Mouse (Mus musculus) heart, postnatal 4 days (tissue): ENCODE measurements at regions not wholly inside any gene's neighbourhood (a gene's known extent, or its start where the extent isn't known, plus 50 kb on each side); places are given as distances from the start of the nearest gene placed in this dataset.
A peak's percentile ranks its signal among the peaks of the same experiment; 100 is the strongest.
"Not testable (repeated sequence)": the region's sequence is repeated elsewhere in the genome, so short reads cannot be mapped to it uniquely, and the experiment has no call there.

Experiments
- DNase-seq: peaks from one replicate; pipeline ENCODE4 v3.0.0; 2021

DNA sequence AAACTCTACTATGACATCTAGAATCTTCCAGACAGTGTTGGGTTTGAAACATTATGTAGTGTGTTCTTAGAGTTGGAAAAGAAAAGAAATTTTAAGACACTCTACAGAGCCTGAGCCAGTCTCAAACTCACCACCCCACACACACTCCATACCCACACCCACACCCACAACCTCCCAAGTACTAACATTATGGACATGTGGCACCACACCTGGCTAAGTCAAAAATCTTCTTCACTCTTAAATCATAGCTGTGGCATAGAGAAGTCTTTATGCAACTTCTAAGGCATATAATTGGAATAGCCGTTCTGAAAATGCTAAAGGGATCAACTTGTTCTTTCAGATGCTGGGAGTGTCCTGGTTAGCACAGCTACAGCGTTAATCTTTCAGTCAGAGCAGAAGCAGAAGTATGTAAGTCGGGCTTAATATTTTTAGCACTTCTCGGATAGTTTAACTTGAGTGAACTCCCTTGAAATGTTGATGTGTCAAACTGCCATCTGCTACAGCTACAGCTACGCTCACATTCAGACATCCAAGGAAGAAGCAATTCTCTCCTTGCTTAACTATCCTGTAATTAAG is 68.6 kb upstream of the Creb1 start:
- no peak for DNase-seq

- DNase-seq, result not testable (repeated sequence)
Measured at GRCm38 (mm10) chr1:64461616-64462015, 70.8 kb upstream of the Creb1 start.

- no peak for DNase-seq
Measured at GRCm38 (mm10) chr1:64457872-64458271, 74.6 kb upstream of the Creb1 start.

DNA sequence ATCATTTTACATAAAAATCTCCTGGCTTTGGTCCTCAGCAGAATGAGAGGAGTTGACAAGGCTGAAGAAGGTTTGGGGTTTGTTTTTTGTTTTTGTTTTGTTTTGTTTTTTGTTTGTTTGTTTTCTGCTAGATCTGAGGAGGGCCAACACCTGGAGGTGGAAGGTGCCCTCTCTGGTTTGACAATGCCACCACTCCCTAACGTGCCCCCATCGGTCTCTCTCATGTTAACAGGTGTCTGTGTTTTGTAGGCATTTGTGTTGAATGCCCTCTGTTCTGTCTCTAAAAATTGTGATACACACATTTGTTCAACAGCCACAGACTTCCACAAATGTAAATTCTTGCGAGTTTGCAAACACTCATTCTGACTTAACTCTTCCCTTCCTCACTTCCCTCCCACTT is 83.3 kb upstream of the Creb1 start:
- no peak for DNase-seq

- peak; percentile 78 for DNase-seq
Measured at GRCm38 (mm10) chr1:64448090-64448489, 84.4 kb upstream of the Creb1 start.

- no peak for DNase-seq
Measured at GRCm38 (mm10) chr1:64446492-64446891, 86.0 kb upstream of the Creb1 start.

DNA sequence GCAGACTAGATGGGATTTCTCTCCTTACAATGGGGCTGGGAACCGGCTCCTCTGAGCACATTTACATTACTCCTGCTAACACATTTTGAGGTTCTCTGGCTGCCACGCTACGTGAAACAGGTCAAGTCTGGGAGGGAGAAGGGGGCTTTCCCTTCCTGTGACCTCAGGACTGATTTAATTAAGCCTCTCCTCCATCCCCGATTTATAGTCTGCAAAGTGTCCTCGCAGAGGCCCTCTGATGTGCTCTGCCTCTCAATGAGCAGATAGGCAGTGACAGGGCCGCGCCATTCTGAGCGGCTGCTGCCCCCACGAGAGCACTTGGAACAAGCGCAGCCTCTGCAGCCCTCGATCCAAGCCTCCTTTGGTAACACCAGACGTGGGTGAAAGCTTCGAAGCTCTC is 86.5 kb upstream of the Creb1 start:
- peak; percentile 84 for DNase-seq

DNA sequence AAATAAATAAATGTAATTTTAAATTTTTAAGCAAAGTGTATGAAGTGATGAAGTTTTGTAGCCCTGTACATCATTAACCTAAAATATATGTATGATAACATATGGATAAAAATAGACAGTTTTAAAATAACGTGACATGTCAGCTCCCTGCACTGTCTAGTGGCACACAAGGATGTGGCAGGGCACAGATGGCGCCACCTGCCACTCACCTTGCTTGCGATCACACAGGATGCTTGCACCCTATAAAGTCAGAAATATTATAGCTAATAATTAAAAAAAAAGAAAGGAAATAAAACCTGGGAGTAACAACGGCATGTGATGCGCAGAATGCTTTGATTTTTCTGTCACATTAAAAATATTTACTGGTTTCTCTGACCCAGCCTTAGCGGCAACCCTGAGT is 89.0 kb upstream of the Creb1 start:
- no peak for DNase-seq

DNA sequence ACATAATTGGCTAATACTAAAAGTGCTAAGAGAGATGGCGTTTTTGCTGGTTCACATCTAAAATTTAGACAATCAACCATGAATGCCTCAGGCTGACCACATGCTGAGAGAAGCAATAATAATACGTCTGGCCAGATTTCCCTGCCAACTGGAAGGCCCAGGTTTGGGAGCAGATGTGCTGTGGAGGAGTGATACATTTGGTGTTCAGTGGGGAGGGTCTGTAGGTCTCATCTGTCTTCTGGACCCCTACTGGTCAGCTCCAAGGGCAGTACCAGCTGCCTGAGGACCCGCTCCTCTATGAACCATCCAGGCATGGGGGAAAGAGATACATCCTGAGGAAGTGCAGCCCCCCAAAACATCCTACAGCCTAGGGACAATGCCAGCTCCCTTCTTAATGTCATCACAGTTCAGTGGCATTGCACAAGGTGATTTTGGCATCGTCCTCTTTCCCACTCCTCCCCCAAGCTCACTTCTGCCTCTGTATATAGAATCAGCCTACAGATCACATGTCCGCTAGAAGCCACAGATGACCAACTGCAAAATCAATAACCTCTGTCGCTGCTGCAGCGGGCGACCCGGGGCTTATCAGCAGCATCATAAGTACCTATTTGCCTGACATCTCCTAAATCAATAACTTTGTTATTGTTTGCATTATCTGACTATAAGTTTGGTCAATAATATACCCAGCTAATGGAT is 90.1 kb upstream of the Creb1 start:
- DNase-seq, result no peak

DNA sequence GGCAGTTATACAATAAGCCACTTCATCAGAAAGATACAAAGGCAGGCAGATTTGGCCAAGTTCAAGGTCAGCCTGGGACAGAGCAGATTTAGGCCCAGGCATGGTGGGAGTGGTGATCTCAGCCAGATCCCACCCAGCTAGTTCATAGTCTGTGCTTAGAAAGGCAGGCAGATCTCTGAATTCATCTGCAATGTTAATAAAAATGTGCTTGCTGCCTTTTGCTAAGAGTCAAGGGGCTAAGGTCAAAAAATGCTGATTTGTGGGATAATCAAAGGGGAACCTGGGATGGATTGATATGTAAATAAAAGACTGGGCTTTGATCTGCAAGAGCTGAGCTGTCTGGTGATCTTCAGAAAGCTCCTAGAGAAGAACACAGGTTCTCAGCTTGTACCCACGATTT is 109.2 kb upstream of the Creb1 start:
- no peak for DNase-seq

GRCm38 (mm10) chr1:64418567-64418966 is 113.9 kb upstream of the Creb1 start:
- DNase-seq, result no peak

DNA sequence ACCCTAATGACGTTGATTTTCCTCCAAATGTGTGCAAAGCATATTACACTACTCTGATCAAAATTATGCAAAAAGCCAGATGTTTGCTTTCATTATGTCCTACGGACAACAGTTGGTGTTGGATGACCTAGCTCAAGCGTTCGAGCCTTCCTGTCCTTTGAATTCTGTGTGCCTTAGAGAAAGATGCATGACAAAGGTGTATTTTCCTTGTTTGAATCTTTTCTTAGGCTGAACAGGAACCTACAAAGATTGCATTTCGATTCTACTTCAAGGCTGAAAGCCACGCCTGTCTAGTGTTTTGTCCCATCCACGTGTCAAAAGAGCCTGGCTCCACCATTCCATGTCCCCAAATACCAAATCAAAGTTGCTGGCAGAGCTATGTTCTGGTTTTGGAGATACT is 116.5 kb upstream of the Creb1 start:
- no peak for DNase-seq

GRCm38 (mm10) chr1:64413181-64413560 is 119.3 kb upstream of the Creb1 start:
- no peak for DNase-seq

GRCm38 (mm10) chr1:64412481-64413180 is 119.8 kb upstream of the Creb1 start:
- peak; percentile 26 for DNase-seq

- no peak for DNase-seq
Measured at GRCm38 (mm10) chr1:64411851-64412480, 120.5 kb upstream of the Creb1 start.

DNA sequence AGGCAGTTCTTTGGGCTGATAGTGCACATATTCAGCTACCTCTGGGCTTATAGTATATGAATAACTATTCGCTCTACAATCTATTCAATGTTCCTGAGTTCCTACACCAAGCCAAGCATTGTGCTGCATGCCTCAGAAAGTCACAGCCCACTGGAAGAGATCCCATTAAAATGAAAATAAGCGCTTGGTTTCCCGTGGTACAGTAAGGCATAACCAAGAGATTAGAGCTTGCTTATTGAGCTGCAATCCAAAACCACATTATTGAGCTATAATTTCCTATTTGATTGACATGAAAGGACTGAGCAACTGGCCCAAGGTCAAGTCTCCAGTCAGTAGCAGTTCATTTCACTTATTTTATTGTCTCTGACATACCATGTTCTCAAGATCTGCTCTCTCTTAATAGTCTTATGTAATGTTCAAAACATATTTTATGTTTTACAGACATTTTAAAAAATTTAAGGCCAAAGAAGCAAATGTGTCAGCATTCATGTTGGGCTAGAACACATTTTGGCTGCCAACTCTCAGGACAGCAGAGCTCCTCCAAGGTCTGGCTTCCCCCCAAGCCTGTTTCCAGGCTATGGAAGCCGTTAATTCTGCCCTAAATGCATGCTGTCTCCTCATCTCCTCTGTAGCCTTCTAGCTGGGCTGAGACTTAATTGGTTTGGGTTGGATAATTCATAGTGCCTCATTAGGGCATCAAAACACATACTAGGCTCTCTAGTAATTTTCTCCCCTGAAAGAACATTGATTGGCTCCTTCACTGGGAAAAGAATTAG is 123.5 kb upstream of the Creb1 start:
- DNase-seq, result no peak

- no peak for DNase-seq
Measured at GRCm38 (mm10) chr1:64391525-64391924, 140.9 kb upstream of the Creb1 start.

- DNase-seq, result no peak
Measured at GRCm38 (mm10) chr1:64381264-64381663, 151.2 kb upstream of the Creb1 start.

- DNase-seq, result not testable (repeated sequence)
Measured at GRCm38 (mm10) chr1:64376426-64376825, 156.0 kb upstream of the Creb1 start.

- no peak for DNase-seq
Measured at GRCm38 (mm10) chr1:64374286-64375071, 158.0 kb upstream of the Creb1 start.

DNA sequence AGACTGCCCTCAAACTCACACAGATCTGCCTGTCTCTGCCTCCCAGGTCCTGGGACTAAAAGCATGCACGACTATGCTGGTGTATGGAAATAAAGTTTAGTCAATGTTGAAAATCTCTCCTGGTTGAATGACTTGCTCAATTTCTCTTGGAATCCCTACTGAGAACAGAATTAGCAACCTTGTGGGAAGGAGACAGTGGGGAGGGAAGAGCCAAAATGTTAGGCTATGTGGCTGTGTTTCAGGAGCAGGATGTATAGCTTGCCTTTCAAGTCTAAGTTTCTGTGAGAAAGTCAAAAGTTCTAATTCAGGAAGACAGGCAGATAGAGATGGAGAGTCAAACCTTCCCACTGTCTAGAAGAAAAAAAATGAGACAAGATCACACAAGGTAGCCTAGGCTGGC is 168.3 kb upstream of the Creb1 start:
- no peak for DNase-seq
